Mouse (Mus musculus) cerebellum, postnatal 4 days (tissue): ENCODE measurements around the gene Olfr1161.
"Not testable (repeated sequence)": the region's sequence is repeated elsewhere in the genome, so short reads cannot be mapped to it uniquely, and the experiment has no call there.

Source experiments
- DNase-seq, 2 experiments: peaks; one replicate each; pipeline ENCODE4 v3.0.0; 2022; ENCODE audit warnings: low spot score in 2 of 2, mixed read lengths in 1 of 2

Olfr1161 gene

DNA sequence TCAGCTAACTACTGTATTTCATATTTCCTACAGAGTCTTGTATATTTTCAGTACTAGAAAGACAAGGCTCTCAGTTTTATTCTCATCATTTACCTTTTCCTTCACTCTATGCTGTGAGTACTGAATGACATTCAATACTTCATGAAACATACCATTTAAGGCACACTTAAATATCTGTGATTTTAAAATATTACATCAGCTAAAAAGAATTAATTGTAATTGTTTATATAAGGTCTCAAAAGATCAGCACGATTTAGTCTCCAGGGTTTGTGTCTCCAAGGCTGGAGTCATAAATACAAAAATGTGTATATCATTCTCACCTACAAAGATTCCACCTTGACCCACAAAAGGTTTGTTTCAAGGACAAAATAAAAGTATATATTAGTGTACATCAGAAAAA is at the start of gene Olfr1161:
TSS of gene Olfr1161 (plus strand) at position 301 of the 400 bp plus-strand sequence.
- DNase-seq: not testable (repeated sequence)

DNA sequence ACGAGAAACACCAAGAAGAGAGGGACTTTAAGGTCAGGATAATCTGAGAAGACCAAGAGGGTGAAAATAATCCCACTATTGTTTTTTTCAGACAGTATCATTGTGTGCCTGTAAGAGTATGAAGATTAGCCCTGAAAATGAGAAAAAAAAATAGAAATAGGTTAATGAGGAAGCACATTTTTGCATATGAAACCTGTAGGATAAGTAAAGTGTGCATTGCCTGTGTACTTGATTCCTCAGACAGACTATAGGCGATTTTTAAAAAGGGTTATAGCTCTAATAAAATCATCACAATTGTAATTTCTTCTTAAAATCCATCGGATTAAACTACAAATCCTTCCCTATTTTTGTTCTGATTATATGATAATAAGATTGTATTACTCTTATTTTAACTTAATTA is 48.0 kb upstream of the Olfr1161 start, which contains the start of gene Olfr74:
TSS of gene Olfr74 (minus strand) at position 101 of the 400 bp plus-strand sequence.
- no peak for DNase-seq

DNA sequence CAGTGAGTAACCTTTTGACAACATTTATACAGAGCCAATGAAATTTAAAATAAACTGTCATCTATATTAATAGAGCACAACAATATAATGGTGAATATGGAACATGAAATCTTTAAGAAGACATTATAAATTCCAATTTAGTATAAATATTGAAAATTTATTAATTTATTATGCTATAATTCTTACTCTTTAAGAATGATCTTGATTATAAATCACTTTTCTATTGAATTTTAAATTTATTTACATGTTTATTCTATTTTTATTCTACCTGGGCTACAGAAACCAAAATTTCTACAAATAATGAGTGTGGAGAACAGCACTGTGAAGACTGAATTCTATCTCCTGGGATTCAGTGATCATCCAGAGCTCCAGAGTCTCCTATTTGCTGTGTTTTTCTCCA is 32.8 kb upstream of the Olfr1161 start, which contains the start of gene Olfr1158:
TSS of gene Olfr1158 (plus strand) at position 301 of the 400 bp plus-strand sequence.
- DNase-seq: no peak

DNA sequence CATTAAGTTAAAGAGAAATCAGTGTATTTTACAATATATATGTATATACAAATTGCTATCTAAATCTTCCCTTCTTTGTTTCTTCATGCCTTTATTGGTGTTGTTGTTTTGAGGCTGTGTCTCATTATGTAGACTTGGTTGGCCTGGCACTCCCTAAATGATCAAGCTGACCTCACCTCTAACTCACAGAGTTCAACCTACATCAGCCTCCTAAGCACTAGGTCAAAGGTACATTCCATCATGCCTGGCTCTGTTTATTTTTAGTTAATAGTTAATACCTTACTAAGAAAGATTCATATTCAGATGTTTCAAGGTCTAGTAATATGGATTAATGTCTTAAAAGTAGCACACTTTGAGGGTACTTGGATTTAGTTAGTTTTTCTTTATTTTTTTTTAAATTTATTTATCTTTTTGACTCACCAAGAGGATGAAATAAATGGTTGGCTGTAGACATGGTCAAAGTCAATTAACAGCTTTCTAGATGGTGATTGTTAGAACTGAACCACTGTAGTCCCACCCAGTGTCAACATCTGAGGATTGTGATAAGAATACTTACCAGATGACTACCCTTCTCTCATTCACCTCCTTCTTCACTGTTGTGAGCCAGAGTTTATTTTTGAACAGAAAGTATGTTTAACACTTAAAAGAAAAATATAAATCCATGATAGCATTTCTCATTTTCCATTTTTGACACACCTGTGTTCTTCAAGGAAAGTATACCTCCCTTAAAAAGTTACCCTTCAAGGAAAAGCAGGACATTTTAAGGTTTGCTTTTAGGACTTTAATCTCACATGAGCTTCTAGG is 14.9 kb upstream of the Olfr1161 start, which contains the start of gene Olfr1160:
TSS of gene Olfr1160 (minus strand) at position 754 of the 804 bp plus-strand sequence.
- DNase-seq: no peak

DNA sequence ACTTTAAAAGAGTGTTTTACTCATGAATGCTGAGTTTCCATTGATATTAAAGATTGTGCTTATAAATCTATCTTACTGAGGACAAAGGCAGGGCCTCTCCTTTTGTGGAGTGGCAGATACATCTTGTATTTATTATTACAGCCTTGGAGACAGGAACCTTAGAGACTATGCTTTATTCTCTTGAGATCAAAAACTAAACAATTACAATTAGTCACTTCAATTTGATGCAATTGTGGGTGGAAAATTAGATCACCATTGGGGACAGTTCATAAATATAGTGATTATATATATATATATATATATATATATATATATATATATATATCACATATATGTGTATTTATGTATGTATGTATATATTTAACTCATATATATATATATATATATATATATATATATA is 15.0 kb downstream of the Olfr1161 start, which contains the start of gene Olfr73:
TSS of gene Olfr73 (minus strand) at position 101 of the 400 bp plus-strand sequence.
- DNase-seq: no peak

DNA sequence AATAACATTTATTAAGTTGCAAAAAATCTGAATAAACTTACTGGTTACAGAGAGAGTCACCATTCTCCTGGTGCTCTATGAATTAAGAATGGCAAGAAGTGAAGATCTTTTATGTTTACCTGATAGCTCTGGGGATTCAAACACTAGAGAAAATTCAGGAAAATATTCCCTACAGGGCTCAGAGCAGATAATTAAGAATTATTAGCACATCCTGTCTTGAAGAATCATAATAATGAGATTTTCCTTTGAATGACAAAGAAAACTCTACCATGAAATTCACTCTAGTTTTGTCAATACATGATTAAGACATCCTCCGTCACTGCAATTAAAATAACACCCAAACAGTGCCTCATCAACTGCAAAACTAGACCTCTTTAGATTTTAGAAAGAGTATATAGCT is 28.5 kb downstream of the Olfr1161 start, which contains the start of gene Olfr1162:
TSS of gene Olfr1162 (minus strand) at position 101 of the 400 bp plus-strand sequence.
- DNase-seq: no peak

DNA sequence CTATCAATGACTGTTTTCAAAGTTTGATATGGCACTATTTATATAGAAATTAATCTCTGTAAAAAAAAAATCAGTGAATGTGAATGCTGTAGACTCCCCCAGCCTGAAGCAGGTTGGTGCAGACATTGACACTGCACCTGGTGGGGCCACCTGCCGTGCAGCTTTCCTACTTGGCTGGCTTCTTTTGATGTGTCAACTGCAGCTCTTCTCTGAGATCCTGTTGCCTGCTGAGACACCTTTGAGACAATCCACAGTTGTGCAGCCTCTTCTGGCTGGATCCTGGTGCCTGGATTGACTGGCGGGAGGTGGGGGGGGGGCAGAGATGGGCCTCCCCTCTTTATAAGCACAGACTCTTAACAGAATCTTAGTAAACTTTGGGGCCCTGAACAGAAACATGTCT is 41.0 kb downstream of the Olfr1161 start:
- DNase-seq: no peak

DNA sequence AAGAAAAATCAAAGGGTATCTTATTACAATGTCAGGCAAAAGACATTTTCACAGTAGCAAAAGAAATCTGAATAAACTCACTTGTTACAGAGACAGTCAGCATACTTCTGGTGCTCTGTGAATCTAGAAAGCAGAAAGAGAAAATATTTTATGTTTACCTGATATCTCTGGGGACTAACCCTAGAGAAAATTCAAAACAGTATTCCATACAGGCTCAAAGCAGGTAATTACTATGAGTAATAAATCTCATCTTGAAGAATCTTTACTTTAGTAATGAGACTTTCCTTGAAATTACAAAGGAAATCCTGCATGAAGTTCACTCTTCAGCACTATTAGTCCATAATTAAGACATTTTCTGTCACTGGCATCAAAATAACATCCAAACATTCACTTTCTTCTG is 49.2 kb downstream of the Olfr1161 start, which contains the start of gene Olfr1163:
TSS of gene Olfr1163 (minus strand) at position 101 of the 400 bp plus-strand sequence.
- DNase-seq: no peak
